Mouse (Mus musculus) heart, embryonic 13.5 days (tissue): Measurements from ENCODE around the gene Zdhhc7. TPM values are rescaled to one million over a fixed set of nuclear protein-coding genes. Genes with fewer than 3 reads are reported as not detected.

Experiments used
- ATAC-seq: fragments of 200-750 bp; cut with Nextera tagmentation; 2 replicates; pipeline ENCODE4 v1.8.0; 2017; ENCODE audit warnings: moderate TSS enrichment; ENCODE audit not compliant: insufficient number of reproducible peaks, low FRiP score, low TSS enrichment; ENCODE audit errors: extremely low read depth
- H3K27ac ChIP-seq: fragments of 300-500 bp; sonication (generic); replicated peaks from 2 replicates; pipeline ENCODE4 v1.5.1; 2015; ENCODE audit warnings: moderate library complexity, mild to moderate bottlenecking, inconsistent platforms
- H3K27me3 ChIP-seq: fragments of 300-500 bp; sonication (generic); replicated peaks from 2 replicates; pipeline ENCODE4 v1.6.1; 2015; ENCODE audit warnings: mild to moderate bottlenecking, inconsistent platforms
- H3K36me3 ChIP-seq: fragments of 300-500 bp; sonication (generic); 2 replicates; pipeline ENCODE4 v1.6.1; 2015; ENCODE audit warnings: mild to moderate bottlenecking, inconsistent platforms
- H3K4me1 ChIP-seq: fragments of 300-500 bp; sonication (generic); 2 replicates; pipeline ENCODE4 v1.6.1; 2015; ENCODE audit warnings: inconsistent platforms
- H3K4me2 ChIP-seq: fragments of 300-500 bp; sonication (generic); 2 replicates; pipeline ENCODE4 v1.6.1; 2015; ENCODE audit warnings: inconsistent platforms, mild to moderate bottlenecking, moderate library complexity
- H3K4me3 ChIP-seq: fragments of 300-500 bp; sonication (generic); 2 replicates; pipeline ENCODE4 v1.5.1; 2015; ENCODE audit warnings: moderate library complexity, mild to moderate bottlenecking, inconsistent platforms
- H3K9ac ChIP-seq: fragments of 300-500 bp; sonication (generic); 2 replicates; pipeline ENCODE4 v1.6.1; 2015; ENCODE audit warnings: inconsistent platforms, mild to moderate bottlenecking, moderate library complexity
- H3K9me3 ChIP-seq: fragments of 300-500 bp; sonication (generic); 2 replicates; pipeline ENCODE4 v1.6.1; 2016; ENCODE audit warnings: inconsistent platforms
- WGBS: fragments of 180-500 bp; shearing (Covaris S2); methylation state at CpG from one replicate; pipeline ENCODE4 v1.1.7; 2015; ENCODE audit warnings: mixed read lengths; 5-methylcytosine and 5-hydroxymethylcytosine counted together
- polyA plus RNA-seq: library from polyadenylated mRNA; unstranded; fragments of >200 nt; fragmentation: Nextera tagmentation; extraction: Ambion mirVana; gene quantifications from 2 replicates; pipeline ENCODE4 v1.2.1, GENCODE M21; 2015

The Zdhhc7 gene
- 29.2 and 31.0 TPM in 2 replicates for polyA plus RNA-seq

- under 1% methylated on average over 88 of the region's 88 CpGs for WGBS
- H3K9me3 ChIP-seq = no peaks in the 10 kb centered on the region
- H3K4me1 ChIP-seq = peaks cover 36% of the 10 kb centered on the region
- H3K27ac ChIP-seq = peak within 1 kb of the TSS; percentile 94
- peak within 1 kb of the TSS; percentile 96 for H3K4me2 ChIP-seq
- peak; percentile 56 for ATAC-seq
- peak within 1 kb of the TSS; percentile 95 for H3K9ac ChIP-seq
- peaks cover 7% of the 10 kb centered on the region; the same call in 1 of the 2 replicates for H3K36me3 ChIP-seq
- no peaks in the 10 kb centered on the region for H3K27me3 ChIP-seq
- peak within 1 kb of the TSS; percentile 89 for H3K4me3 ChIP-seq
Measured at GRCm38 (mm10) chr8:120101068-120101972, at the start of gene Zdhhc7. Gene Zdhhc7 (minus strand): TSS chr8:120101482.

GRCm38 (mm10) chr8:120150028-120150427 lies 48.7 kb upstream of the Zdhhc7 start:
- Histone ChIP-seq H3K27ac (no peak overlapping the region), H3K9me3 (no peaks in the 10 kb centered on the region), H3K4me1 (peaks cover 8% of the 10 kb centered on the region), H3K36me3 (peaks cover 56% of the 10 kb centered on the region), H3K27me3 (0 out of 2 replicates have a peak, but pooled peaks cover 3% of the 10 kb centered on the region), H3K4me2 (no peak overlapping the region), H3K4me3 (no peak overlapping the region), H3K9ac (no peak overlapping the region)
- ATAC-seq = no peak
- WGBS = 71% methylated on average over 12 of the region's 12 CpGs

- peaks cover 29% of the 10 kb centered on the region for H3K4me1 ChIP-seq
- no peak for ATAC-seq
- no peak overlapping the region for H3K27ac ChIP-seq
- H3K27me3 ChIP-seq = 0 out of 2 replicates have a peak, but pooled peaks cover 3% of the 10 kb centered on the region
- H3K4me2 ChIP-seq = no peak overlapping the region
- no peak overlapping the region for H3K4me3 ChIP-seq
- H3K36me3 ChIP-seq = peaks cover 35% of the 10 kb centered on the region
- WGBS = 79% methylated on average over 1 of the region's 1 CpGs
- H3K9ac ChIP-seq = no peak overlapping the region
- no peaks in the 10 kb centered on the region for H3K9me3 ChIP-seq
Measured at GRCm38 (mm10) chr8:120146051-120146450, 44.8 kb upstream of the Zdhhc7 start.

- H3K4me1 ChIP-seq = peaks cover 42% of the 10 kb centered on the region
- WGBS = 42% methylated on average over 12 of the region's 12 CpGs
- no peak overlapping the region for H3K4me2 ChIP-seq
- peaks cover 27% of the 10 kb centered on the region for H3K36me3 ChIP-seq
- H3K4me3 ChIP-seq = no peak overlapping the region
- no peak for ATAC-seq
- no peaks in the 10 kb centered on the region for H3K9me3 ChIP-seq
- 0 out of 2 replicates have a peak, but pooled peaks cover under 1% of the 10 kb centered on the region for H3K27me3 ChIP-seq
- H3K27ac ChIP-seq = no peak overlapping the region
- no peak overlapping the region for H3K9ac ChIP-seq
Measured at GRCm38 (mm10) chr8:120144652-120145301, 43.5 kb upstream of the Zdhhc7 start.

DNA sequence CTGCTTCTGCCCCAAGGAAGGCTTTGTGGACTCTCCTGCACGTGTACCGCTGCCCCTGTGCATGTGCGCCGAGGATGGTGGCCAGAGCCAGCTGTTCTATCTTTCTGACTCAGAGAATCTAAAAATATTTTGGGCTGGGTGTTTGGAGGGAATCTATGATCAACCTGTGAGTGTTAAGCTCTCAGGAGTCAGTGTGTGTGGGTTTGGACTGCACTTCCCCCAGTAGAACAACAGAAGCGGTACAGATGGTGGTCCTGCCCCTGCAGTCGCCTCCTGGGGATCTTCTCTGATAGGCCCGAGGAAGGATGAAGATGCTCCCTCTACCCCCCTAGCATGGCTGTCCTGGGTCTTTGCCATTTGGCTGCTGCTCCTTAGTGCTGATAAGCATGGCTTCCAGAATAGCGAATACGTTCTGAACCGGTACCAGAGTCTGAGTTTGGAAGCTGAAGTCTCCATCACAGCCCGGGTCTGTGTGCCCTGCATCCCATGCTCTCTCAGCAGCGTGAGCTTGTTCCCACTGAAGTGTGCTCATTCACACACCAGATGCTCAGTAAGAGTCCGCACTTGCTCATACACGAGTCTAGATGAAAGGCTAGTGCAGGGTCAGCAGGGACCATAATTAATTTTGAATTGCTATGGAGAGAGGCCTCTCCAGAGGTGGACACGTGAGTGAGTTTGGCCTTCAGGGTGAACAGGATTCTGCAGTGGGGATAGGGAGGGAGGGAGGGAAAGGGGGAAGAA lies 42.8 kb upstream of the Zdhhc7 start:
- no peaks in the 10 kb centered on the region for H3K27me3 ChIP-seq
- ATAC-seq = no peak
- H3K4me3 ChIP-seq = no peak overlapping the region
- peaks cover 22% of the 10 kb centered on the region for H3K36me3 ChIP-seq
- no peak overlapping the region for H3K9ac ChIP-seq
- WGBS = 51% methylated on average over 15 of the region's 15 CpGs
- H3K9me3 ChIP-seq = no peaks in the 10 kb centered on the region
- peaks cover 49% of the 10 kb centered on the region for H3K4me1 ChIP-seq
- H3K27ac ChIP-seq = no peak overlapping the region
- H3K4me2 ChIP-seq = no peak overlapping the region

DNA sequence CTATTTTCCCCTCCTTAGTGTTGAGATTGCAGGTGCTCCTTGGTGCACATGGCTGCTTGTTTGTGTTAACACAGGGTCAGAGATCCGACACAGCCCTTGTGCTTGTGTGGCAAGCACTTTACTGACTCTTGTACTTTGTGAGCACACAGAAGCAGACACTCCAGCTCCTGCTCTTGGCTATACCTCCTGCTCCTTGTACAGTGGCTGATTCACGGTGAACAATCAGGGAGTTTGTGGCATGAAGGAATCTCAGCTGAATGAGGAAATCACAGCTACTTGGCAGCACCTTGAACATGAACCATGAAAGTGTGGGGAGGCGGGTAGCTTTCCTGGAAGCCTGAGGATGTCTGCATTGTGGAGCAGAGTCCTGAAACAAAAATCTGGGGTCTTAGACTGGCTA lies 39.5 kb upstream of the Zdhhc7 start:
- Histone ChIP-seq H3K4me1 (peaks cover 64% of the 10 kb centered on the region), H3K4me3 (no peak overlapping the region), H3K9me3 (no peaks in the 10 kb centered on the region), H3K36me3 (peaks cover 4% of the 10 kb centered on the region), H3K27ac (peak overlapping the region; percentile 77), H3K9ac (peak overlapping the region; percentile 66), H3K4me2 (no peak overlapping the region), H3K27me3 (no peaks in the 10 kb centered on the region)
- WGBS = 39% methylated on average over 3 of the region's 3 CpGs
- no peak for ATAC-seq

GRCm38 (mm10) chr8:120138958-120139357 lies 37.7 kb upstream of the Zdhhc7 start:
- H3K4me3 ChIP-seq = no peak overlapping the region
- H3K27ac ChIP-seq = no peak overlapping the region
- H3K9me3 ChIP-seq = no peaks in the 10 kb centered on the region
- peaks cover 50% of the 10 kb centered on the region for H3K4me1 ChIP-seq
- no peak overlapping the region for H3K4me2 ChIP-seq
- no peaks in the 10 kb centered on the region for H3K27me3 ChIP-seq
- no peaks in the 10 kb centered on the region for H3K36me3 ChIP-seq
- 84% methylated on average over 2 of the region's 2 CpGs for WGBS
- ATAC-seq = no peak
- no peak overlapping the region for H3K9ac ChIP-seq

- H3K27ac ChIP-seq = no peak overlapping the region
- WGBS = 52% methylated on average over 7 of the region's 7 CpGs
- H3K36me3 ChIP-seq = 0 out of 2 replicates have a peak, but pooled peaks cover 2% of the 10 kb centered on the region
- ATAC-seq = no peak
- H3K4me3 ChIP-seq = no peak overlapping the region
- no peaks in the 10 kb centered on the region for H3K9me3 ChIP-seq
- no peak overlapping the region for H3K9ac ChIP-seq
- H3K4me2 ChIP-seq = no peak overlapping the region
- no peaks in the 10 kb centered on the region for H3K27me3 ChIP-seq
- H3K4me1 ChIP-seq = peaks cover 44% of the 10 kb centered on the region
Measured at GRCm38 (mm10) chr8:120136618-120137017, 35.3 kb upstream of the Zdhhc7 start.

DNA sequence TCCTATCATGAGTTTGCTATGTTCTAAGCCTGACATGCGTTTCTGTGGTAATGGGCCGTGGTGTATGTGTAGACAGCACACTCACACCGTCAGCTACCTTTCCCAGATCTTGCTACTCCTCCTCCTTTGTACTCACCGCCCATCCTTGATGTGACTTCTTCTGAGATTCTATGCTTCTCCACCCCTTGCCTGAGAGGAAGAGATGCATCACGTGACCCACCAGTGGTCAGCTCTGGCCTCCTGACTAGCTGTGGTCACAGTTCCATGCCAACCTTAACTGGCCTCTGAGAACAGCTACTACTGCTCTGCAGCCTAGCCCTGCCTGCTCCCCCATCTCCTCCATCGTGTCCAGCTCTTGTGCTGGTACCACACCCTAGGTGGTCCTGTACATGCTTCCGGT lies 34.4 kb upstream of the Zdhhc7 start:
- H3K9me3 ChIP-seq = no peaks in the 10 kb centered on the region
- H3K4me1 ChIP-seq = peaks cover 38% of the 10 kb centered on the region
- no peak overlapping the region for H3K9ac ChIP-seq
- no peak overlapping the region for H3K4me3 ChIP-seq
- no peak overlapping the region for H3K27ac ChIP-seq
- 85% methylated on average over 7 of the region's 7 CpGs for WGBS
- 0 out of 2 replicates have a peak, but pooled peaks cover 2% of the 10 kb centered on the region for H3K36me3 ChIP-seq
- H3K27me3 ChIP-seq = no peaks in the 10 kb centered on the region
- no peak overlapping the region for H3K4me2 ChIP-seq
- no peak for ATAC-seq

- 70% methylated on average over 7 of the region's 7 CpGs for WGBS
Measured at GRCm38 (mm10) chr8:120133169-120133568, 31.9 kb upstream of the Zdhhc7 start.

GRCm38 (mm10) chr8:120131158-120131557 lies 29.9 kb upstream of the Zdhhc7 start:
- no peaks in the 10 kb centered on the region for H3K27me3 ChIP-seq
- peaks cover 46% of the 10 kb centered on the region for H3K4me1 ChIP-seq
- H3K36me3 ChIP-seq = 0 out of 2 replicates have a peak, but pooled peaks cover 6% of the 10 kb centered on the region

More at GRCm38 (mm10) chr8:120133169-120133568, 31.9 kb upstream of the Zdhhc7 start:
- Histone ChIP-seq H3K36me3 (0 out of 2 replicates have a peak, but pooled peaks cover 6% of the 10 kb centered on the region), H3K27ac (no peak overlapping the region), H3K9me3 (no peaks in the 10 kb centered on the region), H3K4me2 (no peak overlapping the region), H3K4me1 (peaks cover 38% of the 10 kb centered on the region), H3K4me3 (no peak overlapping the region), H3K9ac (no peak overlapping the region), H3K27me3 (no peaks in the 10 kb centered on the region)
- ATAC-seq = no peak

More at GRCm38 (mm10) chr8:120131158-120131557, 29.9 kb upstream of the Zdhhc7 start:
- H3K9me3 ChIP-seq = no peaks in the 10 kb centered on the region
- H3K9ac ChIP-seq = no peak overlapping the region; the same call in 1 of the 2 replicates
- H3K4me2 ChIP-seq = no peak overlapping the region
- H3K4me3 ChIP-seq = no peak overlapping the region
- 74% methylated on average over 8 of the region's 8 CpGs for WGBS
- no peak for ATAC-seq
- no peak overlapping the region for H3K27ac ChIP-seq
